Mouse (Mus musculus) cerebellum, postnatal 36 days (tissue): ENCODE measurements around the gene Odf4.
"Not testable (repeated sequence)": the region's sequence is repeated elsewhere in the genome, so short reads cannot be mapped to it uniquely, and the experiment has no call there.

Source experiments
- DNase-seq, 2 experiments: peaks; one replicate each; pipeline ENCODE4 v3.0.0; 2021 to 2022; ENCODE audit warnings: mixed read lengths in 2 of 2

Gene Odf4

DNA sequence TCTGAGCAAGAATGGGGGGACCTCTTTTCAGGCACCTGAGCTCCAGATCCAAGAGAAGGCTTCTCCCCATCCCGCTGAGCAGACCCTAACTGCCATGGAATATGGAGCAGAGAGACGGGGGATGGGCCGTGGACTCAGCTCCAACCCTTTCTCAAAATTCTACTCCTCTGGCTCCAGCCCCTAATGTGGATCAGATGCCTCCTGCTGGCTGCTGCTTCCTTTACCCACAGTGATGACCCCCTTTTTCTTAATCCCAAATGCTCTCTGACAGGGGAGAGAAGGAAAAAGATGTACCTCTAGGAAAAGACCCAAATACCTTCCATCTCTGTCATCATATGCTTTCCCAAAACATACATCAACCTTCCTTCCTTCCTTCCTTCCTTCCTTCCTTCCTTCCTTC is at the start of gene Odf4:
Odf4 (minus strand) TSS at position 101 of the 400 bp plus-strand sequence.
- no peak for DNase-seq

DNA sequence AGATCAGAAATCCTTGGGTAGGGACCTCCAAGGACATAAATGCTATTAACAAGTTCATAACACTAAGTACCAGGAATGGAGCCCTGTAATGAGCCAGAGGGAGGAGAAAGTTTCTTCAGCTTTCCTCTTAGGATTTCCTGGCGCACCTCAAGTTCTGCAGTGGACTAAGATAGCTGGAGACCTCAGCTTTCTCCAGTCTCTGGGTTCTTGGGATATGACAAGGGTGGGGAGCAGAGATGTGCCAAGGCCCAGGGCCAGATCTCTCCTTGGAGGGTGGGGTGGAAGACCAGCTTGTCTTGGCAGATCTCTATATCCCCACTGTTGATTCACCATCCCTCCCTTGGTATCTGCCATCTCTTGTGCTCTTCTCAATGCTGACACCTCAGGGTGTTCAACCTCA is 48.7 kb upstream of the Odf4 start:
- no peak for DNase-seq

DNA sequence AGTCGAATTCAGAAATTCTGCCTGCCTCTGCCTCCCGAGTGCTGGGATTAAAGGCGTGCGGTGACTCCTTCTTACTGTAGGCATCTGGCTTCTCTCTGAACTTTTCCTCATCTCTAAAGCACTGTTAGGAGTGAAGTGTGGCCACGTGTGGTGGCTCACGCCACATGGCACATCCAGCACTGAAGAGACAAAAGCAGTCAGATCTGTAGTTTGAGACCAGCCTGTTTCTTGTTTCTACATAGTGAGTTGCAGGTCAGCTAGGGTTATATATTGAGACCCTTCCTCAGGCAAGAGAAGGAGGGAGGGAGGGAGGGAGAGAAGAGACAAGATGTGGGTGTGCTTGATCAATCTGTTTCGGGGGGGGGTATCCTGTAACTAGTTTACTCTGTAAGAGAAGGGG is 48.2 kb upstream of the Odf4 start, which contains the start of gene Rangrf:
Rangrf (minus strand) TSS at position 101 of the 400 bp plus-strand sequence.
- no peak for DNase-seq

DNA sequence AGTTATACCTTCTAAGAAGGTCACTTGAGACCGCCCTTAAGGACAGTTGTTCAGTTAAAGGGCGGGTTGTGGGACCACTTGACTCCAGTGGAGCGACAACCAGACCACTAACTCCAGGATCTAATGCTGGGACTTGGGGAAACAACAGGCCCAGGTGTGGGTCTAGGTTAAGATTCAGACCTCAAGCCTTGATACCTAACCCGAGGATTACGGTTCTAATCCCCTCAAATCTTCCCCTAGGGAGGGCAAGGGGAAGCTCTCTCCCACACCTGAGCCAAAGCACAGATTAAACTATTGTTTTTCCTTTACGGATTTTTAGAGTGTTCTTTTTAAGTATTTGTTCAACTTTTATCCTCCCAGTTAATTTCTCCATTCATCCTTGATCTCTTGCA is 47.2 kb upstream of the Odf4 start:
- no peak for DNase-seq

DNA sequence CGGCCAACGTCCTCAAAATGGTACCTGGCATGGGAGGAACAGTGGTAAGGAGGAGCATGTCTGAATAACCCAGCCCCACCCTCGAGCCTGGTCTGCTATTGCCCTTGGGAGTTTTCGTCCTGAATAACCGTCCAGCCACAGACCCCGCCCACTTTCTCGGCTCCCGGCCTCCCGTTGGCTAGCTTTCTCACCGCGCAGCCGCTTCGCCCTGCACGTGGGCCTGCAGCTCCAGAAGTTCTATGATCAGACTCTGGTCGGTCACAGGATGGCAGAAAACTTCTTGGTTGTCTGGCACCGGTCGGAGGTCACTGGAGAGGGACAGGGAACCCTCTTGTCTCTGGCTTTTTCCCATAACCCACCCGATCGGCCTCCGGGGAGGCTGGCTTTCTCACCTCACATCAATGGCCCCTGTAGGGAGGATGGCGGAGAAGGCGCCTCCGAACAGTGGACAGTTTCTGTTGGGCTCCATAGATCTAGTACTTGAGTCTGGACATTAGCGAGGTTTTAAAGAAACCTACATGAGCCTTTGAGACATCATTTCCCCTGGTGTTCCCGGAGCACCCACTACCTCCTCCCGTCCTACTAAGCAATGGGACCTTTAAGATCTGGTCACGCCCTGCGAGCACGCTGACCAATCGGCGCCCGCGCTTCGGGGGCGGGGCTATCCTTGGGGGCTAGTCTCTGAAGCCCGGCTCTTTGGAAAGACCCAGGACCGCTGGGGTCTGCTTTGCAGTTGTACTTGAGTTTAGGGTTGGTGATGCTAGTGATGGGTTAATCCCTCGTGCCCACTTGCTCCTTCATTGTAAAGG is 46.6 kb upstream of the Odf4 start:
- peak; percentile 81 to 85 for DNase-seq

DNA sequence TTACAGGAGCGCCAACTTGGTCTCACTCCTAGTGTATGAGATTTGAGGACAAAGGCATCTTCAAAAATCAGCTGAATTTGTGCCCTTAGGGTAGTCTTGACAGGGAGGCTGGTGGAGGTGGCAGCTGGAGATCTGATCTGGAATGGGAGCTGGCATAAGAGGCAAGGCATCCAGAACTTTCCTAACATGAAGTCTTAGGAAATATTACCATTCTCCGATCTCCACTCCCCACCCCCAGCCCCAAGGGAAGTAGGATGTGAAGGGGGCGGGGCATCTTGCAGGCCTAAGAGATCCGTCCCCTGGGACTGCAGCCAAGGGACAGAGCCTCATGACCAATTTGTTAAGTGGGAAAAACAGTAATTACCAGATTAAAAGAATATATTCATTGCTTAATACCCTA is 43.4 kb upstream of the Odf4 start:
- no peak for DNase-seq

DNA sequence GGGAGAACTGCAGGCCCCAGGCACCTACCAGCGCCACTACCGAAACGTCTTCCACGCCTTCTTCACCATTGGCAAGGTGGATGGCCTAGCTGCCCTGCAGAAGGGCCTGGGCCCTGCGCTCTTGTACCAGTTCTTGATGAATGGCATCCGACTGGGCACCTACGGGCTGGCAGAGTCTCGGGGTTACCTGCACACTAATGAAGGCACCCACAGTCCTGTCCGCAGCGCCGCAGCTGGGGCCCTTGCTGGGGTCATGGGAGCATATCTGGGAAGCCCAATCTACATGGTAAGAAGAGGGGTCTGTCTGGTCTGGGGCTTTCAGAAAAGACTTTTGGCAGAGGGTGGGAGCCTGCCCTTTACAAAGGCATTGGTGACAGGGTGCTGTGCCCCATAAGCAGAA is 41.9 kb upstream of the Odf4 start:
- no peak for DNase-seq

DNA sequence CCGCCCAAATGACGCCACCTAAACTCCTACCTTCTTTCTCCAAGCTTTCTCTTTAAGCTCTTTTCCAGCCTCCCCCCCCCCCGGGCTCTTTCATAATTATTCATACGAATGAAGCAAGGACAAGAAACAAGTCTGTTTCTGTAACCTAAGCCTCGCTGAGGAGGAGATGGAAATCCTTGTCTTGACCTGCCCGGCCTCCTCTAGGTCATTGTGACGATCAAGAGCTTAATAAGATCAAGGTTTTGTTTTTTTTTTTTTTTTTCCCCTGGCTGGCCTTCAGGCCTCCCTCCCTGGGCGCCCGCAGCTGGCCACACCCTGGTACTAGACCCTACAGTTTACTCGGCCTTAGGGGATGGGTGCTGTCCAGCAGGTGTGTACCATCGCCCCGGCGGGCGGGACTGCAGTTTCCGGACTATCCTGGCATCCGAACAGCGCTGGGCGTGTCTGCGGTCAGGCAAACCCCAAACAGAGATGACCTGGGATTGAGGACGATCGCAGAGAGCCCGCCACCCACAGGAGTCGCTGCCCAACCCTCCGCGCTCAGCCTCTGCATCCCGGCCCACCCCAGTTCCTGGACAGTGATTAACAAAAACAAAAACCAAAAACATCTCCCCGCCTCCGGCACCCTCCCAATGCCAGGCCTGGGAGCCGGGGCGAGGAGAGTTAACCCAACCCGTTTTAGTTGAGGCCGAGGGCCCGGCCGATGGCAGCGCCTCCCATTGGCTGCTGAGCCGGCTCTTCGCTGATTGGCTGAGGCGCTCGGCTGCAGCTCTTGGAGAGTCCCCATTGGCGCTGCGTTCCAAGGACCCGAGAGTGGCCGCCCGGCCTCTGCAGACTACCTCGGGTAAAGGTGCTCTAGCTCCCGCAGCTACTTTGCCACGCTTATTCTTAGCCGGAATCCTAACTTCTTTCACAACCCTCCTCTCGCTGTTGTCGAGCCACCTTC is 40.7 kb upstream of the Odf4 start, which contains the start of gene Slc25a35:
Slc25a35 (plus strand) TSS at position 795 of the 946 bp plus-strand sequence.
- peak; percentile 91 to 93 for DNase-seq

DNA sequence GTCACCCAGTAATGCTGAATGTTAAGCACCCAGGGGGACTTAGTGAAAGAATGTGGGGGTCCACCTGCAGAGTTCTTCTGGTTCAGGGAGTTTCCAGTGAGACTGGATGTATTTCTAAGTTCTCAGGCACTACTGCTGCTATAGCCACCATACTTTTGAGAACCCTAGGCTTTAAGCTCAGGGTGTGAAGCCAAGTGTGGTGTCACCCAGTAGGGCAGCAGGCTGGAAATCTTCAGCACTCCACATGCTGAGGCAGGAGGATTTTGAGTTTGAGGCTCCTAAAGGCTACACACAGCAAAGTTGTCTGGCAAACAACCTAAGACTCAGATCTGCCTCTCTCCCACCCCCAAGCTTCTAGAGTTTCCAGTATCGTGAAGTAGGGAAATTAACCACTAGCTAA is 39.7 kb upstream of the Odf4 start:
- DNase-seq: no peak

DNA sequence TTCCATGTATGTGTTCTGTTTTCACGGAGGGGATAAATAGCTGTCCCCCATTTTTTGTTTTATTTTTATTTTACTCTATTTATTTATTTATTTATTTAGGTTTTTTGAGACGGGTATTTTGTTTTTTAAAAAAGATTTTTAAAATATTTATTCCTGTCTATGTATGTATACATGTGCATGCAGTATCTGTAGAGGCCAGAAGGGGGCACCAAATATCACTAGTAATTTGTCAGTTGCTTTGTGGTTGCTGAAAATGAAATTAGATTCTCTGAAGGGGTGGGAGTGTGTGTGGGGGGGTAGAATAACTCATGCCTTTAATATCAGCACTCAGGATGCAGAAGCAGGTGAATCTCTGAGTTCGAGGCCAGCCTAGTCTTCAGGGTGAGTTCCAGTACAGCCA is 39.0 kb upstream of the Odf4 start:
- DNase-seq: peak; percentile 67 to 79

DNA sequence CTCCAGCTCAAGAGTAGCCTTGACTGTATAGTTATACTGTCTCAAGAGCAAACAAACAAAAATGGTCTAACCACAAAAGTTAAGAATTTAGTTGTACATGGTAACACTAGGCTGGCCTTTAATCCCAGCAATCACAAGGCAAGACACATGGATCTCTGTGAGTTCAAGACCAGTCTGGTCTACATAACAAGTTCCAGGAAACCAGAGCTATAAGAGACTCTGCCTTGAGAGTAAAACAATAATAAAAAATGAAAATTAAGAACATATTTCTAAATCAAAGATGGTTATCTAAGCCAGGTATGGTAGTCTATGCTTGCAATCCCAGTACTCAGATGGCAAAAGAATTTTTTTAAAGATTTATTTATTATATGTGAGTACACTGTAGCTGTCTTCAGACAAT is 38.2 kb upstream of the Odf4 start:
- no peak for DNase-seq

DNA sequence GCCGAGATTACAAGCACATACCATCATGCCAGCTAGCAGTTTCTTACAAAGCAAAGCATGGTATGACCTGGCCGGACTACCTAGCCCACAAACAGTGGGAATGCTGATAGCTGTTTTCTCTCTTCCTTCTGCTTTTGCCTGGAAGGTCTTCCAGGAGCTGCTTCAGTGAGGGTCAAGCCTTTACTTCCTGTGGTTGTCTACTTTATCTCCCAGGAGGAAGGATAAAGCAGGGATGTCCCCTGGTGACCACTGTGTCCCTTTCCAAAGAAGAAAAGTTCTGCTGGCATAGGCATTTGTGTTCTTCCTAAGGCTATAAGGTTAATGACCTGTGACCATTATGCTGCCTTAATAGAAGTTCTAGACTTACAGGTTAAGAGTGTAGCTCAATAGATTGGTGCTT is 36.5 kb upstream of the Odf4 start:
- DNase-seq: no peak

DNA sequence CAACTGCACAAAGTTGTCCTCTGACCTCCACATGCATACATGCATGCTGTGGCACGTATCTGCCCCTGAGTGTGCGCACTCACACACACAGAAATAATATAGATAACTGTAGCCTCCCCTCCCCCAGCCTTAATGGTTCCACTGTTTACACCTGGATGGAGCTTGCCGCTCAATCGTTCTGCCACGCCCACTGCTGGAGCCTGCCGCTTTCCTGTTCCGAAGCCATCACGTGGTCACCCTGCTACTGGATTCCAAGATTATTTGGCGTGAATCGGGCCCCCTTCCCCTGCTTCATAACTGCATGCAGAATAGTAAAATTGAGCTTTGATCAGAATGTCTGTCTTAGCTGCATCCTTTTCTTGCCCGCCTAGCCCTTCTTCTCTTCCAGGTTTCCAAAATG is 35.3 kb upstream of the Odf4 start:
- not testable (repeated sequence) for DNase-seq

DNA sequence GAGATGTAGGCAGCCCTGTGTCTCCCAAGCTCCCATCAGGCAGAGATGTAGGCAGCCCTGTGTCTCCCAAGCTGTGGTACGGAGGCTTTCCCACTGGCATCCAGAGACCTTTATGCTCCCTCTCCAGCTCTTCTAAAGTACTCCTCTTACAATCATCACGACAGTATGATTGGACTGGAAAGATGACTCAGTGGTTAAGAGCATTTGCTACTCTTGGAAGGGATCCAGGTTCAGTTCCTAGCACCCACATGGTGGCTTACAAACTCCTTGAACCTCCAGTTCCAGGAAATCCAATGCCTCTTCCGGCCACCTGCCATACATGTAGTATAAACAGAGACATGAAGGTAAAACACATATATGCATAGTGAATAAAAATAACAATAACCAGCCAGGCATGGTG is 34.7 kb upstream of the Odf4 start:
- no peak for DNase-seq

DNA sequence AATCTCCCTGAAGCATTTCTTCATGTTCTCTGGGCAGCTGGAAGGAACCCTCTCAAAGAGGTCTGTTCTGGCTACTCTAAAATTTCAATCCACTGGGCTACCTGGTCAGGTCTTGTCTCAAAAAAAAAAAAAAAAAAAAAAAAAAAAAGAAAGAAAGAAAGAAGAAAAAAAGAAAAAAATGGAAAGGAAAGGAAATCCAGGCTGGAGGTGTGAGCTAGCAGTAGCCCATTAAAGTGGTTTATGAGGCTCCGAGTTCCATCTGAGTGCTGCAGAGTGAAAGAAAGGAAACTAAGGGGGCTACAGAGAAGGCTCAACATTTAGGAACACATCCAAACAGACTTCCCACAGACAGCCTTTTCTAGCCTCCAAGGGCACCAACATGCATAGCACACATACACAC is 31.1 kb upstream of the Odf4 start:
- DNase-seq: no peak

DNA sequence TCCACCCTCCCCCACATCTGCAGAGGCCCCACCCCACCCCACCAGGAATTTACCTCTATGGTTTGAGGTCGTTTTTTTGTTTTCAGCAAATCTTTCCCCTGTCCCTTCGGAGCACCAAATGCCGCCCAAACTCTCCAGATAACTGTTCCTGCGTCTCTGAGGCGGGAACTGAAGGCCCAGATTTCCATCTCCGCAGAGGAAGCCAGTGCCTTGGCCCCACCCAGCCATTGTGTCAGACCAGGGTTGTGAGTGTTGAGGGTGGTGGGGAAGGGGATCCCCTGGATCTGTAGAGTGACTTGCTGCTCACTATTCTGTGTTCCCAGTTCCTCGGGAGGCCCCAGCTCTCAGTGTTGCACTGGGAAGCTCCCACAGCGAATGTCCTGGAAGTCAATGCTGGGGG is 30.4 kb upstream of the Odf4 start, which contains the start of gene Arhgef15:
Arhgef15 (minus strand) TSS at position 173 of the 400 bp plus-strand sequence.
- DNase-seq: no peak

DNA sequence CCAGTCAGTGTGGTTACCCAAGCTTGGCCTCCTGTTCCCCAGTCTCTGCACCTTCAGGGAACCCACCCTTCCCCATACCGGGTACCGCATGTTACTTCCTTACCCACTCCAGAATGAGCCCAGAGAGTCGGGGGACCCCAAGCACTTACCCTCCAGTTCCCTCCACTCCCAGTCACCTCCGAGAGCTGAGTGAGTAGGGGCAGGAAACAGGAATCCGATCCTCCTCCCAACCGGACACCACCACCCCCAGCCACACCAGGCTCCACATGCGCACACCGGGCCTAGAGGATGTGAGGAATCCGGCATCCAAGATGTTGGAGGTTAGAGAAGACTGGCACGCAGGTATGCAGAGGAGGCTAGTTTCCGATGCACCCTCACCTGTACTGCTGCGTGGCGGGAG is 29.8 kb upstream of the Odf4 start:
- no peak for DNase-seq

DNA sequence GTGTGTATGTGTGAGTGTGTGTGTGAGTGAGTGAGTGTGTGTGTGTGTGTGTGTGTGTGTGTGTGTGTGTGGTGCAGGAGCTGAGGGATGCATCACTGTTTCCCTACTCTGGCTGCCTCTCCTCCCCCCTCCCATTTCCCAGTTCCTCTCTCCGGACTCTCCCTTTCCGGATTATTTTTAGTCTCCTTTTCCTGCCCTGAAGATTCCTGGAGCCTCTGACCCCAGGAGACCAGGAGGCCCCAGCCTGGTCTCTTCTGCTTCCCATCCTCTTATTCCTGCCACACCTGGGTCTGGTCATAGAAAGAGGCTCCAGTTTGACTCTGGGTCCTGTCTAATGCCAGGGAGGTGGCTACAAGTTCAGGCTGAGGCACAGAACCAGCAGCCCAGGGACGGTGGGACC is 29.2 kb upstream of the Odf4 start:
- DNase-seq: no peak

DNA sequence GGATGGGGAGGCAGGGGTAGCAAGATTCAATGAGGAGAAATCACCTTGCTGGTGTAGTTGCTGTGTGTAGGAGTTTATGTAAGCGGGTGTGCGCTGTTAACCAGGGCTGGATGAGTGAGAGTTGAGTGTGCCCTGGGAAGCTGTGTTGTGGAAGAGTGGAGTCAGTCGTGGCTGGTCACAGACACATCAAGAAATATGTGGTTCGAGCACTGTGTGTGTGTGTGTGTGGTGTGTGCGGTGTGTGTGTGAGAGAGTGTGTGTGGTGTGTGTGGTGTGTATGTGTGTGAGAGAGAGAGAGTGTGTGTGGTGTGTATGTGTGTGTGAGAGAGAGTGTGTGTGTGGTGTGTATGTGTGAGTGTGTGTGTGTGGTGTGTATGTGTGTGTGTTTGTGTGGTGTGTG is 28.6 kb upstream of the Odf4 start:
- DNase-seq: no peak

DNA sequence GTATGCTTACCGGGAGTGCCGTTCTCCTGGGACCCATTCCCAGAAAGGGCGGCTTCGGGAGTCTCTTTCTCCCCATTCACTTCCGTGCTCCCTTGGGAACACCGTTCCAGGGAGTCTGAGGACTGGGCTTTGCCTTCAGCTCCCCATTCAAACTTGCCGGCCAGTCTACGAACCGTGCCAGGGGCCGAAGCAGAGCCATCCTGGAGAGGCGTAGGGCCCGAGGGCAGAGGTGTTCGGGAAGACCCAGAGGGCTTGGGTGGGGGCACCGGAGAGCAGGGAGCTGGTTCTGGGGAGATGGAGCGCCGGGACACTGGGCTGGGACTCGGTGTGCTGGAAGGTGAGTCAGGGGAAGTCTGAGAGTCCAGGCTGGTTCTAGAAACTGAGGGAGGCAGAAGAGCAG is 27.5 kb upstream of the Odf4 start:
- DNase-seq: no peak

DNA sequence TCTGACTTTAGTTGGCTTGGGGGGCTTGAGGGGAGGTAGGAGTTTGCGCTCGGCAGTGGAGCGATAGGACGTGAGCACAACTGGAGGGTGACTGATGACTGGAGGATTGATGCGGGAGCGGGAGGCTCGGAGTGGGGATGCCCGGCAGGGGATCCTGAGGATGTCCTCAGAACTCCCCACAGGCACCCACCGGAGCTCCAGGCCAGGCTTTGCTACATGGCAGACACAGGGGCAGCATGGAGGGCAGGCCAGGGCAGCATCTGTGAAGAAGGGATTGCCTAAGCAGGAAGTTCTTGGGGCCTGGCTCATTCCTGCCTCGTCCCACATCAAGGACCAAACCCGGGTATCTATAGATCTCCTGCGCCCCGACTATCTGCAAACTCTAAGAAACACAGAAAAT is 27.0 kb upstream of the Odf4 start:
- no peak for DNase-seq

DNA sequence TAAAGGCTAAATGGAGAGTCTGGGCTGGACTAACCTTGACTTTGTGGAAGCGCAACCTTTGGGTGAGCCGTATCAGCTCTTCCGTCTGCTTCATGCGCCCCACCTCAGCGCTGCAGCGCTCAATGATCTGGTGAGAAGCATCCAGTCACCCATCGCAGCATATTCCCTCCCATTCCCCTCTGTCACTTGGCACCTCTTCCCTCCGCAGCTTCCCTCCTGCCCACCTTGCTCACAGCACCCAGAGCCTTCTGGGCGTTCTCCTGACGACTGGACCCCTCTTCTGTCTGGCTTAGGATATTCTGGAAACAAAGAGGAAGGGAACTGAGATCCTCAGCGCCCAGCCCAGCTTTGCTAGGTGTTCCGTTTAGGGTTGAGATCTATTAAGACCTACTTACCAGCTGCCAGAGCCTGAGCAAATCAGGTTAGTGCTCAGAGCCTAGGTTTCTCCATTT is 20.7 kb upstream of the Odf4 start:
- peak; percentile 49 to 55 for DNase-seq

DNA sequence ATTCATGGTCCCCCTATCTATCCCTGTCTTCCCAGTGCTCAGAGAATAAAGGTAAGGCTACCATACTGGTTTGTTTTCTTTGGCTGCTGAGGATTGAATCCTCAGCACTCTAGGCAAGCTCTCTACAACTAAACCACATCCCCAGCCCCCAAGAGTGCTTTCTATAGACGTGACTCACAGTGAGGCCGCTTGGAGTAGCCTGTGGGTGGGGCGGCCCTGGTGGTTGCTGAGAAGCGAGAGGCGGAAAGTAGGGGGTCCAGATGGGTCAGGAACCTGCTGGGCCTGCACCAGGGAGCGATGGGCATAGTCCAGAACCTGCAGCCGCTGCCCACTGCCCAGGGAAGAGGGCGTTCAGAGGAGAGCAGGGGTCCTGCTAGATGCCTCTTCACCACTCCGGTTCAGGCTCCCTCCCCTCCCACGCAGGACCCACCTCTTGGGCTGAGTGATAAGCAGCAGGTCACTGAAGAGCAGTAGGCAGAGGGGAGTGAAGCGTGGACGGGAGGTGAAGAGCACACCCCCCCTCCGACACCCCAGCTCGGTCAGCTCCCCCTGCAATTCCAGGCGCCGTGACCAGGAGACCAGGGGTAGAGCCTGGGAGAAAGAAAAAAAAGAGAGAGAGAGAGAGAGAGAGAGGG is 20.0 kb upstream of the Odf4 start:
- DNase-seq: peak in 1 of 2 experiments; percentile 24
